Mouse (Mus musculus) heart, adult 2 months (tissue): ENCODE data around the gene Nek6.

Source experiments
- CTCF ChIP-seq: fragments of 200-600 bp; IDR thresholded peaks from 2 replicates; pipeline ENCODE4 v1.8.1; 2022; ENCODE audit warnings: antibody characterized with exemption, mild to moderate bottlenecking, moderate library complexity
- POLR2A ChIP-seq: fragments of 200-500 bp; IDR thresholded peaks from 2 replicates; pipeline ENCODE4 v1.6.1; 2011; ENCODE audit warnings: mild to moderate bottlenecking, low read depth, low read length, control low read depth; ENCODE audit not compliant: insufficient read depth

DNA sequence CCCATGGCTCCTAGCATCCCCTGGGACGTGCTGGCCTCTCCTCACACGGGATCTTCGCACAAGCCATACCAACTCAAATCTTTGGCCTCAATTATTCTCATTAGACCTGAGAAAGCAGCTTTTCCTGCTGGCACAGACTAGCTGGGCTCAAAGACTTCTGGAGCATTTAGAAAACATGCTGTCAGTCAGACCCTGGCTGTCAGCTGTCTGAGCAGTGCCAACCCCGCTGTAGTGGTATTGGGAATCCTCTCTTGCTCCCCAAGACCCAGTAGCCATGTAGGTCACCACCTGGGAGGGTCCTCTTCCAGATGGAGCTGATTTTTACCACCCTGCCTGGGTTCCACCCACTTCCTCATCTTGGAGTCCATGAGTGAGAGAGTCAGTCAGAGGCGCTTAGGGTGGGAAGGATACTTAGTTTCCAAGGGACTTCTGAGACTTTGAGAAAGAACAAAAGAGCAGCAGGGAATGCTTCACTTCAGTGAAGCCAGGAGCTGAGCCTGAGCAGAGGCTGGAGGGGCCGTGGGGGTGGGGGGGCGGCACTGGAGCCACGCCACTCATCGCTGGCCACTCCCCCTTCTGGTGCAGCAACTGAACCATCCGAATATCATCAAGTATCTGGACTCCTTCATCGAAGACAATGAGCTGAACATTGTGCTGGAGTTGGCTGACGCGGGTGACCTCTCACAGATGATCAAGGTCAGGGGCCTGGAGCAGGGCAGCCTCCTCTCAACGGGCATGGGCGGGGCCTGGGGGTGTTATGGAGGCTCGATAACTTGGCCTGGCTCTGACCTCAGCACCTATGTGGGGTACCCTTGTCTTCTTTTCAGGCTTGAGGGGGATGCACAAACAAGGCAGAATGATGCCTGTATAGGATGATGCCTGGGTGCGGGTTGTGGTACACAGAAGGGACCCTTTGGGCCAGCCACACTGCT is 49.1 kb downstream of the Nek6 start:
- TF ChIP-seq CTCF (no peak), POLR2A (no peak)
